Mouse (Mus musculus) layer of hippocampus, adult 9-10 months (tissue): ENCODE measurements around the gene Mfsd4b3.

Experiments
- DNase-seq: peaks from one replicate; pipeline ENCODE4 v3.0.0; 2022; ENCODE audit warnings: low spot score

Gene Mfsd4b3

GRCm38 (mm10) chr10:39912616-39913015 is 47.3 kb downstream of the Mfsd4b3 start:
- no peak for DNase-seq

- DNase-seq: no peak
Measured at GRCm38 (mm10) chr10:39908768-39909441, 51.0 kb downstream of the Mfsd4b3 start.

- DNase-seq: no peak
Measured at GRCm38 (mm10) chr10:39906799-39907658, 52.9 kb downstream of the Mfsd4b3 start.

GRCm38 (mm10) chr10:39904191-39904590 is 55.8 kb downstream of the Mfsd4b3 start:
- DNase-seq: no peak

- DNase-seq: peak; percentile 59
Measured at GRCm38 (mm10) chr10:39898874-39899371, 61.0 kb downstream of the Mfsd4b3 start, which contains the start of gene Mfsd4b4. Mfsd4b4 (minus strand) TSS chr10:39899238.
